Mouse (Mus musculus): ENCODE measurements at regions not wholly inside any gene's neighbourhood (a gene's known extent, or its start where the extent isn't known, plus 50 kb on each side); places are given as distances from the start of the nearest gene placed in this dataset.

- Histone ChIP-seq H3K27ac (ENCODE audit: insufficient read depth, low read length) (no peak overlapping the region), H3K4me1 (ENCODE audit: control insufficient read depth, insufficient read depth, low read length) (no peaks in the 10 kb centered on the region), H3K27me3 (ENCODE audit: control insufficient read depth, insufficient read depth, low read length) (no peaks in the 10 kb centered on the region), H3K4me3 (replicated peaks; ENCODE audit: insufficient read depth, low read depth, low read length) (no peak overlapping the region)
- DNase-seq, result no peak
- 61% methylated on average over 2 of the region's 2 CpGs for WGBS
- TF ChIP-seq CTCF (IDR thresholded peaks at IDR 0.05; ENCODE audit: borderline replicate concordance, insufficient read depth, low read depth, low read length) (no peak), POLR2A (IDR thresholded peaks at IDR 0.05; ENCODE audit: borderline replicate concordance, insufficient read depth, low read length) (no peak)
Measured at GRCm38 (mm10) chr1:149760440-149760839, 200.7 kb downstream of the Pla2g4a start.

DNA sequence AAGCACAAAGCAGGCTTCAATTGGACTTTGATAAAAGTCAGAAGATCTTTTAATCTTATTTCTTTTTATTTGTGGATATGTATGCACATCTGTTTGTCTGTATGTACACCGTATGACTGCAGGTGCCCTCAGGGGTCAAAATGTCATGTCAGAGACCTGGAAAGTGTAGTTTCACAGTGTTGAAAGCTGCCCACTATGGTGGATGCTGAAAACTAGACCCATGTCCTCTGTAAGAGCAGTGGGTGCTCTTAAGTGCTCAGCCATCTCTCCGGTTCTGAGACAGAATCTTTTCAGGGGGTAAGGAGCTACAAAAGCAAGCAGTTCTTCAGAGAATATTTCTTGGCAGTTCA is 202.3 kb downstream of the Pla2g4a start:
- WGBS, result 94% methylated on average over 2 of the region's 2 CpGs
- Histone ChIP-seq H3K27ac (ENCODE audit: insufficient read depth, low read length) (no peak overlapping the region), H3K4me1 (ENCODE audit: control insufficient read depth, insufficient read depth, low read length) (no peaks in the 10 kb centered on the region), H3K27me3 (ENCODE audit: control insufficient read depth, insufficient read depth, low read length) (no peaks in the 10 kb centered on the region), H3K4me3 (replicated peaks; ENCODE audit: insufficient read depth, low read depth, low read length) (no peak overlapping the region)
- DNase-seq, result no peak
- no peak for TF ChIP-seq POLR2A (IDR thresholded peaks at IDR 0.05; ENCODE audit: borderline replicate concordance, insufficient read depth, low read length)
- no peak for TF ChIP-seq CTCF (IDR thresholded peaks at IDR 0.05; ENCODE audit: borderline replicate concordance, insufficient read depth, low read depth, low read length)

DNA sequence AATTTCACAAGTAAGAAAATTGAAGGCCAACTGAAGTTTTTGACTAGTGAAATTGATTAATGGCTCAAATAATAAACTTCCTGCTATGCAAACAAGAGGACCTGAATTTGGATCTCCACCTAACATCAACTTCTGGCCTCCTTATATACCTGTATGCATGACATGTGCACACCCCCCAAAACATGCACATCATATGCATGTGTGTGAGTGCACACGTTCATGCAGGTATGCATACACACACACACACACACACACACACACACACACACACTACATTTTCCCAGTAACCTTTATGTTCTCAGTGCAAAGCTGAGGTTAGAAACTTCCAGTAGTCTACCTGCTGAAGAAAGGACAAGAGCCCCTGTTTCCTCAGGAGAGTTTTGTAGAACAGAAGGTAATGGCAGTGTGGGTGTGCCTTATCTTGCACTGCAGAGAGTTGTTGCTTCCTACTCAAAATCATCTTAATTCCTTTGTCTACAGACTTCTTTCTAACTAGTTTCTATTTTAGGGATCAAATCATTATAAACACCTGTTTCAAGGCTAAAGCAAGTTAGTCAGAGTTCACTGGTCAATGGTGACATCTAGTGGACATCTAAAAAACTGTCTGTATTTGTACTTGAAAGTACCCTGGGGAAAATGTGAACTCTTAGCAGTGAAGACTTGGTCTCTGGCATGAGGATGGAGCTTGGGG is 202.9 kb downstream of the Pla2g4a start:
- H3K4me1 ChIP-seq (ENCODE audit: control insufficient read depth, insufficient read depth, low read length), result no peaks in the 10 kb centered on the region
- no peaks in the 10 kb centered on the region for H3K27me3 ChIP-seq (ENCODE audit: control insufficient read depth, insufficient read depth, low read length)
- WGBS, result 97% methylated on average over 1 of the region's 1 CpGs
- DNase-seq, result peak; percentile 7 to 48
- no peak overlapping the region for H3K4me3 ChIP-seq (replicated peaks; ENCODE audit: insufficient read depth, low read depth, low read length)
- no peak overlapping the region for H3K27ac ChIP-seq (ENCODE audit: insufficient read depth, low read length)
- TF ChIP-seq POLR2A (IDR thresholded peaks at IDR 0.05; ENCODE audit: borderline replicate concordance, insufficient read depth, low read length) (no peak), CTCF (IDR thresholded peaks at IDR 0.05; ENCODE audit: borderline replicate concordance, insufficient read depth, low read depth, low read length) (peak; percentile 53; the same call in 1 of the 2 replicates)

DNA sequence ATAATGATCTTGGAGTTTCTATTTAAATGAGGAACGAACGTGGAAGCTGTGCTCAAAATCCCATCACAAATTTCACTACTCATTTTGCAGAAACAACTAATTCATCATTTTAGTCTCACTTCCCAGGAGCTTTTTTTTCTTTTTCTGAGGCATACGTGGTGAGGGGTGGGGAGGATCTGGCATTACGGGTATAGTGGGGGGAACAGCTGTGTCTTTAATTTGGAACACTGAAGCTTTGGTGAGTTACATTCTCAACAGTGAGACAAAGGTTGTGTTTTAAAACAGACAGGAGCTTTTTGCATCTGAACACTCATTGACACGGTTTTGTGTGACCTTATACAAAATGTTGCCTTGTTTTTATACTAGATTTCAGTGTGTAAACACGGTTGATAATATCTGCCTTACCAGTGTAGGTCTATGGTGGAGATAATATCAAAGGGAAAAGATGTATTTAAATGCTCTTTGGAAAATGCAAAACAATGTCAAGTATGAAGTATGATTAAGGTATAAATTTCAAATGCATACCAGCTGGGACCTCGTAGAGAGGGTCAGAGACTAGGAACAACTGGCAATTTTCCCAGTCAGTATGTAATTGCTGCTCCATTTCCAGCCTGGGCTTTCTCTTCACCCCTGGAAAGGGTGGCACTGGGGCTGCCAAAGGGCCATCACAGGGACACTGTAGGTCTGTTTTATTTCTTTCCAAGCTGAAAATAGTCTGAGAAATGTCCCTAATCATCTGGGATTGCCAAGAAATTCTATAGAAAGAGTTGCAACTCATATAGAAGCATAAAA is 207.6 kb downstream of the Pla2g4a start:
- Histone ChIP-seq H3K27ac (ENCODE audit: insufficient read depth, low read length) (no peak overlapping the region), H3K4me1 (ENCODE audit: control insufficient read depth, insufficient read depth, low read length) (no peaks in the 10 kb centered on the region), H3K27me3 (ENCODE audit: control insufficient read depth, insufficient read depth, low read length) (no peaks in the 10 kb centered on the region), H3K4me3 (replicated peaks; ENCODE audit: insufficient read depth, low read depth, low read length) (no peak overlapping the region)
- no peak for DNase-seq
- 52% methylated on average over 7 of the region's 7 CpGs for WGBS
- no peak for TF ChIP-seq POLR2A (IDR thresholded peaks at IDR 0.05; ENCODE audit: borderline replicate concordance, insufficient read depth, low read length)
- TF ChIP-seq CTCF (IDR thresholded peaks at IDR 0.05; ENCODE audit: borderline replicate concordance, insufficient read depth, low read depth, low read length), result no peak

DNA sequence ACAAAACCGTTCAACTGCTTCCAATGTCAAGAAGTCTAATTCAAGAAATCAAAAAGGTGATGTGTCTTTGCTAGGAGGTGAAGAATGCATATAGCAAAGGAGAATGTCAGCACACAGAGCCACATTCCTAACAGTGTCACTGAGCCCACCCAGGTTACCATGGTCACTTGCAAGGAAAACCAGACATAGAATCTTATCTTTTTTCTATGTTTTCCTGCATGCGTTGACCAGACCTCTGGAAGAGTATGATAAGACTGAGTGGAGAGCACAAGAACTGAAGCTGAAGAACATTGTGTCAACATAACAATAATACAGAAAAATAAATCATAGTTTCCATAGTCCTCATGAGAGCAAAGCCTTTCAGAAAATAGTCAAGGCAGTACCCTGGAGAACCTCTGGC is 211.7 kb downstream of the Pla2g4a start:
- Histone ChIP-seq H3K4me3 (replicated peaks; ENCODE audit: insufficient read depth, low read depth, low read length) (no peak overlapping the region), H3K27ac (ENCODE audit: insufficient read depth, low read length) (no peak overlapping the region), H3K27me3 (ENCODE audit: control insufficient read depth, insufficient read depth, low read length) (no peaks in the 10 kb centered on the region), H3K4me1 (ENCODE audit: control insufficient read depth, insufficient read depth, low read length) (no peaks in the 10 kb centered on the region)
- no peak for DNase-seq
- no peak for TF ChIP-seq CTCF (IDR thresholded peaks at IDR 0.05; ENCODE audit: borderline replicate concordance, insufficient read depth, low read depth, low read length)
- no peak for TF ChIP-seq POLR2A (IDR thresholded peaks at IDR 0.05; ENCODE audit: borderline replicate concordance, insufficient read depth, low read length)
- WGBS, result 87% methylated on average over 2 of the region's 2 CpGs

GRCm38 (mm10) chr1:149738959-149739358 is 222.1 kb downstream of the Pla2g4a start:
- Histone ChIP-seq H3K4me3 (replicated peaks; ENCODE audit: insufficient read depth, low read depth, low read length) (no peak overlapping the region), H3K27ac (ENCODE audit: insufficient read depth, low read length) (no peak overlapping the region), H3K4me1 (ENCODE audit: control insufficient read depth, insufficient read depth, low read length) (no peaks in the 10 kb centered on the region), H3K27me3 (ENCODE audit: control insufficient read depth, insufficient read depth, low read length) (no peaks in the 10 kb centered on the region)
- DNase-seq, result no peak
- no peak for TF ChIP-seq POLR2A (IDR thresholded peaks at IDR 0.05; ENCODE audit: borderline replicate concordance, insufficient read depth, low read length)
- TF ChIP-seq CTCF (IDR thresholded peaks at IDR 0.05; ENCODE audit: borderline replicate concordance, insufficient read depth, low read depth, low read length), result no peak
- WGBS, result 47% methylated on average over 3 of the region's 3 CpGs

- no peak for TF ChIP-seq POLR2A (IDR thresholded peaks at IDR 0.05; ENCODE audit: borderline replicate concordance, insufficient read depth, low read length)
- no peak for TF ChIP-seq CTCF (IDR thresholded peaks at IDR 0.05; ENCODE audit: borderline replicate concordance, insufficient read depth, low read depth, low read length)
- WGBS, result 20% methylated on average over 2 of the region's 2 CpGs
- H3K4me3 ChIP-seq (replicated peaks; ENCODE audit: insufficient read depth, low read depth, low read length), result no peak overlapping the region
- DNase-seq, result peak; percentile 16 to 58
- H3K27ac ChIP-seq (ENCODE audit: insufficient read depth, low read length), result no peak overlapping the region
- no peaks in the 10 kb centered on the region for H3K27me3 ChIP-seq (ENCODE audit: control insufficient read depth, insufficient read depth, low read length)
- no peaks in the 10 kb centered on the region for H3K4me1 ChIP-seq (ENCODE audit: control insufficient read depth, insufficient read depth, low read length)
Measured at GRCm38 (mm10) chr1:149734241-149734640, 226.8 kb downstream of the Pla2g4a start.

GRCm38 (mm10) chr1:149715171-149715570 is 245.9 kb downstream of the Pla2g4a start:
- H3K4me3 ChIP-seq (replicated peaks; ENCODE audit: insufficient read depth, low read depth, low read length), result no peak overlapping the region
- TF ChIP-seq CTCF (IDR thresholded peaks at IDR 0.05; ENCODE audit: borderline replicate concordance, insufficient read depth, low read depth, low read length) (no peak), POLR2A (IDR thresholded peaks at IDR 0.05; ENCODE audit: borderline replicate concordance, insufficient read depth, low read length) (no peak)
- no peaks in the 10 kb centered on the region for H3K27me3 ChIP-seq (ENCODE audit: control insufficient read depth, insufficient read depth, low read length)
- DNase-seq, result no peak
- 90% methylated on average over 1 of the region's 1 CpGs for WGBS
- no peak overlapping the region for H3K27ac ChIP-seq (ENCODE audit: insufficient read depth, low read length)
- no peaks in the 10 kb centered on the region for H3K4me1 ChIP-seq (ENCODE audit: control insufficient read depth, insufficient read depth, low read length)

Data from cerebellum, adult 2 months (tissue).